Mouse (Mus musculus) fibroblast of lung, adult 2 months (primary cell): ENCODE results near the gene Dnah8.
A peak's percentile ranks its signal among the peaks of the same experiment; 100 is the strongest.
"Not testable (repeated sequence)": the region's sequence is repeated elsewhere in the genome, so short reads cannot be mapped to it uniquely, and the experiment has no call there.

Experiments
- DNase-seq: peaks from one replicate; pipeline ENCODE4 v3.0.0-alpha.2; 2011; ENCODE audit warnings: low read depth

The Dnah8 gene

DNA sequence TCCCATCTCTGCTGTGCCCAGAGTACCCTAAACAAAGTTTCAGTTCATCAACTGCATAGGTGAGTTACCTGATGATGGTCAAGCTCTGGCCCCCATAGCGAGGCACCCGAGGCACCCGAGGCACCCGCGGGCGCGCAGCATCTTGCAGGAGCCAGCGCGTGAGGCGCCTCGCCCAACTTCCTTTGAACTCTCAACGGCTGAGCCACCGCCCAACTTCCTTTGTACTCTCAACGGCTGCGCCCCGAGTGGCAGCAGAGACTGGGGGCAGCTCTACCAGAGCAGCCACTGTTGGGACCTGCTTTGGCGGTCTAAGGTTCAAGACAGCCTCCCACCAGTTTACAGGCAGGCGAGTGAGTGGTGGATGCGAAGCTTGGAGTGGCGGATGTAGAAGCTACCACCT is at the start of gene Dnah8:
Dnah8 (plus strand) TSS at position 223 of the 400 bp plus-strand sequence.
- not testable (repeated sequence) for DNase-seq

DNA sequence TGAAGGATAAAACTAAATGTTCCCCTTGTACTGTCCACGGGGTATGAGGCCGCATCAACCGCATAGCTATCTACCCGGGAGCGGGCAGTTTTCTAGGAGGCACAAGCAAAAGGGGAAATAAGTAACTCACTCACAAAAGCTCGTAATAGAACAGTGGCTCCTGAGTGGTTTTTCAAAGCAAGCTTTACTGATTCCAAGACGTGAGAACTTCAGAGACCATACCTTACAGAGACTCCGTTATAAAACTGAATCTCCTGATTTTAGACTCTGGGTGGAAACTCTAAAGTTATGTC is 49.4 kb upstream of the Dnah8 start:
- DNase-seq: no peak

DNA sequence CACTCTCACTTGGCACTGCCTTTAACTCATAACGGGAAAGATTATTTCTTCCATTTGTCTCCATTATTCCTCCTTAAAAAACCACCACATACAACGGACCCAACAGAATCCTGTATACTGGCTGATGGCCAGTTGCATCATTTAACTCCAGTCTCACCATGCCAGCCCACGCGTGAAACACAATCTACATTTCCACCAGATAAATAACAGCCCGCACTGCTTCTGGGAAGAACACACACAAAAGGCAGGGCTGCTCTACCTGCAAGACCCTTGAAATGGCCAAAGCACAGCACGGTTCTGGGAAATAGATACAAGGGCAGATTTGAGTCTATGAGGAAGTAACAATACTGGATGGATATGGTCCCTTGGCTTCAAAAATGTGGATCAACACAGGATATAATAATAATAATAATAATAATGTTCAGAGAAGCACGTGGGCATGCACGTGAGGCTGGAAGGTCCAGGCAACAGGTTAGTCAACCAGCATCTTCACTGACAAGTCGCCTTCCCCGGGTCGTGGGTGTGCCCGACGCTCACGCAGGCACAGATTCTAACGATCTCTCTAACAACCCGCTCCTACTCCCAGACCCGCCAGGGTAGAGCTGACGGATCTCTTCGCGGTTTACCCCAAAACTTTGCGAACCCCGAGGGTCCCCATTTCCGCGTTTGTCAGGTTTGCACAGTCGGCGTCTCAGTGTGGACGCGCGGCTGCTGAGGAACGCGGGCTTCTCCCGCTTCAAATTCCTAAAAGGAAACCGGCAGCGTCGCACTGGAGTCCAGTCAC is 48.8 kb upstream of the Dnah8 start:
- no peak for DNase-seq

DNA sequence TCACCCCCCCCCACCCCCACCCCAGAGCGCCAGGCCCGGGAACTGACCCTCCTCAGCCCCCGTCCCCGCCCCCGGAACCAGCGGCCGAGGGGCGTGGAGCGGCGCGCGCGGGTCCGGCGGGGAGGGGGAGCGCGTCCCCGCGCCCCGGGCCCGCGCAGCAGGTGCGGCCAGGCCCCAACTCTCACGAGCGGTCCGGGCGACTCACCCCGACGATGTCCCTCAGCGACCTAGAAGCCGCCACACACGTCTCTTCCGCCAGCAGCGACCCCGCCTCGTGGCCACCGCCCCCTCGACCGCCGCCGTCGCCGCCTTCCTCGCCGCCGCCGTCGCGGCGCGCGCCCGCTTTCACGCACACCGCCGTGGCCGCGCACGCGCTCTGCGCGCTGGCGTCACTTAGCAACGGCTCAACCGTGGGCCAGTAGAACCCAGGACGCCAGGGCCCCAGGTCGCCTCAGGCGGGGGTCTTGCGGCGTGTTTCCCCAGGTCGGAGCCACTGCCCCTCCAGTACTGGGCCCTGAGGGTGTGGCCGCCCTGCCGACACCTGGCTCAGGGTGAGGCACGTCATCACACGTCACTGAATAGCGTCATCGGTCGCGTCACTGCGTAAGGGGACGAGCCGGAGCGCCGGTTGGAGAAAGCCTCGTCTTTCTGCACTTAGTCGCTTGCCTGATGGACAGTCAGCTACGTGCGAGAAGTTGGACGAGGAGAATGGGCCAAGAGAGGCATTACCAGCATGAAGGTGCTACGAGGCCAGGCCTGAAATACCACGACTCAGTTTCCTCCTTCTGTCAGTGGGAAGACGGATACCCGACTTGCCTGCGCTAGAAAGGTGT is 48.0 kb upstream of the Dnah8 start, which contains the start of gene Btbd9:
Btbd9 (minus strand) TSS at position 548 of the 833 bp plus-strand sequence.
- DNase-seq: peak; percentile 60

- DNase-seq: no peak
These were observed 47.2 kb upstream of the Dnah8 start for GRCm38 (mm10) chr17:30576946-30577345.

- DNase-seq: no peak
These were observed 43.4 kb upstream of the Dnah8 start for GRCm38 (mm10) chr17:30580781-30581180.

- no peak for DNase-seq
These were observed 43.0 kb upstream of the Dnah8 start for GRCm38 (mm10) chr17:30581201-30581600.

GRCm38 (mm10) chr17:30582313-30582712 is 41.8 kb upstream of the Dnah8 start:
- DNase-seq: no peak

DNA sequence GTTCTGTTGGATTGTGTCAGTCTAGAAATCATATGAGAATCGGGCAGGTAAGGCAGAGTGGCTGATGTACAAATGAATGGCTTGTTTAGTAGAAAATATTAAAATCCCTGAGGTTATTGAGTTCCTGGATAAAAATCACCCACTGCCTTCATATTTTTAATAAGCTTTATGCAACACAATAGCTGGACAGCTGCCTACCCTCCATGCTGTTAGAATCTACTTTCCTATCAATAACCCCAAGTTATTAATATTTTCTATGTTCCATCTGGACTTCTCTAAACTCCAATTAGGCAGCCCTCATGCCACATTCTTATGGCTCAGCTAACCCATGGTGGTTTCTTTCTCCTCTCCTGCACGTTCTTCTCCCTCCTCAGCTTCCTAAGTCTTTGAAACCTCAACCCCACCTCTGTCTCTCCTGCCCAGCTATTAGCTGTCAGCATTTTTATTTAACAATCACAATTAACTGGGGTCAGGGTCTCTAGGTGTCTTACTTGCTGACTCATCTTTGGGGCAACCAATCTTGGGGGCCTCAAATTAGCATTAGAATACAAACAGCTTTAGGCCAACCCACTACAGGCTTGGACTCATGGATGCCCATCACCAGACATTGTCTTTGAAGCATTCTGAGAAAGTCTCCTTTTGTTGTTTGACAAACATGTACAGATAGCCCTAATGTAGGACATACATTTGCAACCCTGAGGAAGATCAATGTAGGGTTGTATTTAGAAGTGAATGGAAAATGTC is 40.7 kb upstream of the Dnah8 start:
- no peak for DNase-seq

DNA sequence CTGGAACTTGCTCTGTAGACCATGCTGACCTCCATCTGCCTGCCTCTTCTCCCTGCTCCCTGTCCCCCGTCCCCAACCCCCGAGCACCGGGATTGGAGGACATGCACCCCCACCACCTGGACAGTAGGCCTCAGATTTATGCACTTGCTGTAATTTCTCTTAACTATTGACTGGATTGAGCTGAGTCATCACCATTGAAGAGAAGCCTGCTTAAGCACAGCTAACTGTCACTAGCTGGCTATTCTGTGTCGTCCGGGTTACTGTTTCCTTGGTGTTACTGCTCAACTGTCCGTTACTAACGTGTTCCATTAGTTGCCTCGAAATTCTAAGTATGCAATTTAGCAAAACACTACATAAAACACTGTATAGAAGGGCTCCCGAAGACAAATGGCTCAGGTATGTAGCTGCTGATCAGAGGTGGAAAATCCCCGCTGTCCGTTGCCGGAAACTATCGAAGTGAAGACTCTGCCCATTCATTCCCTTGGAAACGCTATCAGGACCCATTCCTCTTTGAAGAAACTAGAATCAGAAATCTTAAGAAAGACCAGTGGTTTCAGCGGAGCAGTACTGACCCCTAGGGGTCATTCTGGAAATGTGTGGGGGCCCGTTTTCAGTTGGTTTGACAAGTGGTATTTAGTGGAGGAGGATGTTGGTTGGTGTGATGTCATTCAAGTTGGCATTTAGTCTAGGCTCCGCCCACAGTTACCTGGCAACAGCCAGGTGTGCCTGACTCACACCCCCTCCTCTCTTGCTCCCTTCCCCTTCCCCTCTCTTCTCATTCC is 33.5 kb upstream of the Dnah8 start:
- DNase-seq: peak; percentile 39

- no peak for DNase-seq
These were observed 29.7 kb upstream of the Dnah8 start for GRCm38 (mm10) chr17:30594407-30594806.

GRCm38 (mm10) chr17:30594846-30595245 is 29.3 kb upstream of the Dnah8 start:
- no peak for DNase-seq

DNA sequence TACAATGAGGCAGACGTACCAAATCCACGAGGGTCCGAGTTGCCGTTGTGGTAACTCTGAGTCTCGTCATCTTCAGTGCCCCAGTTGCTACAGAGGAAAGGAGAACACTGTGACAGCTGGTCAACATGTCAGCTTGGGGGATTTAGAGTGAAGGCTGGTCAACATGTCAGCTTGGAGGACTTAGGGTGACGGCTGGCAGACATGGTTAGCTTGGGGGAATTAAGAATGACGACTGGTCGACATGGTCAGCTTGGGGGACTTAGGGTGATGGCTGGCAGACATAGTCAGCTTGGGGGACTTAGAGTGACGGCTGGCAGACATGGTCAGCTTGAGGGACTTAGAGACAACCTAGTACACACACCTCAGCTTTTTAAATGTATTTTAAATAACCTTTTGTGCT is 26.4 kb upstream of the Dnah8 start:
- no peak for DNase-seq

DNA sequence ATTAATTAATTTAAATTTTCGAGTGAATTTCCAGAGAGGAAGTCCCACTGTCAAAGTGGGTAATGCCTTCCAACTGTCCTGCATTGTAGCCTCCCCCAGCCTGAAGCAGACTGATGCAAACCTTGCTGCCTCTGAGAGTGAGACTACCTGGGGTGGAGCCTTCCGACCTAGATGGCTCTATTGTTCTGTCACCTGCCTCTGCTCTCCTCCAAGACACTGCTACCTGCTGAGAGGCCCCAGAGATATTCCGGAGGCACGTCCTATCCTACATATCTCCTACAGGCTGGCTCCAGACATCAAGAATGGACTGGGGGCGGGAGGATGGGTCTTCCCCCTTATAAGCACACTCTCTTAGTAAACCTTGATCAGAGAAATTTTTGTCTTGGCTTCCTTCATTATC is 25.9 kb upstream of the Dnah8 start:
- no peak for DNase-seq

DNA sequence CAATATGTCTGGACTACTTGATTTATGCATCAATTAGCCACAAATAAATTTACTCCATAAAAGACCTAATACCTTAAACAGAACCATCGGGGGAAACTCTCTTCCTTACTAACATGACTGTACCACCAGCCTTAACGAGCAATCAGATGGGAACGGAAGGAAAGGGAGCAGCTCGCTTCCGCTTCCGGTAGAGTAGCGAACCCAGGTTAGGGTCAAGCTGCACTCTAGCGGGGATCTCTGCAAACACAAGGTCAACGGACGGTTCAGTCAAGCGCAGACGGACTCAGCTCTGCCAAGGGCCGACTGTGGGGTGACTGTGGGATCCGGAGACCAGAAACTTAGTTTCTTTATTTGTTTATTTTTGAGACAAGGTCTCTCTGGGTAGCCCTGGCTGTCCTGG is 22.0 kb upstream of the Dnah8 start:
- no peak for DNase-seq

DNA sequence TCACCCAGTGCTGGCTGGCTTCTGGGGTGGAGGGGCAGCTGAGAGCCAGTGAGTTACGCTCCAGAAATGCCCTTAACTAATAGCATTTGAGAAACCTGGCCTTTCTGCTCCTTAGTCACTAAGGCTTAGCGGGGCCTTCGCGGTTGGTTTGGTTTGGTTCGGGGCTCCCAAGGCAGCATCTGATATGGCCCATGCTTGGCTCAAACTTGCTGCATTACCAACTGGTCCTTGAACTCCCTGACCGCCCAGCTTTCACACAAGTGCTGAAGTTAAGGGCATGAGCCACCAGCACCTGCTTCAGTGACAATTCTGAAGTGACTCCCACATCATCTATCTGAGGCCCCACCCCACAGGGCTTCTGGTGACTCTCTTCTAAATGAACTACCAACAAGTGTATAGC is 19.9 kb upstream of the Dnah8 start:
- no peak for DNase-seq

DNA sequence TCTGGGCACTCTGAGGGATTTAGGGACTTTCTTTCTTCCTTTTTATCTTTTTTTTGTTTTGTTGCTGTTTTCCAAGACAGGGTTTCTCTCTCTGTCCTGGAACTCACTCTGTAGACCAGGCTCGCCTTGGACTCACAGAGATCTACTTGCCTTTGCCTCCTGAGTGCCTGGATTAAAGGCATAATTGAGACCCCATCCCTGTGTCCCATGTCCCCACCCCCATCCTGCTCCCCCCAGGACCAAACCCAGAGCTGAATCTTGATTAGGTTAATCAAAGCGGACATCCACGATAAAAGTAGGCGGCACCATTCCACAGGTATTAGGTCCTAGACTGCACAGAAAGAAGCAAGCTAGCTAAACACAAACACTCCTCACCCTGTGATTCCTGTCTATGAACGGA is 19.2 kb upstream of the Dnah8 start:
- DNase-seq: no peak

DNA sequence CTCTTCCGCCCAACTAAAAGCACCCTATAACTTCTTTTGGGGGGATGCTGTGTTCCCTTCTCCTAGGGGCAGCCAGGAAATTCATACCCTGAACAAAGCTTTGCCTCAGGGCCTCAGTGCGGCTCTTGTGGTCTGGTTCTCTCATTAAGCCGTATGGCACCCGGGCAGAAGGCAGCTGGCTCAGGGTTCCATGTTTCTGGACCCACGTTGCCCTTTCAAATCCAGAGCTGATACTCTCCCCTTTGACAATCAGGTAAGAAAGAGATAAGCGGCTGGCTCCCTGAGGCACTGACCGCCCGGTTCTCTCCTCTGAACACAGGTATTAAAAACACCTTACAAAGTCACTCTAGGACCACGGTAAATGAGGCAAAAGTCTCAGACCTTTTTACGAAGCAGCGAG is 17.9 kb upstream of the Dnah8 start:
- DNase-seq: no peak

- no peak for DNase-seq
These were observed 17.5 kb upstream of the Dnah8 start for GRCm38 (mm10) chr17:30606634-30607081.

DNA sequence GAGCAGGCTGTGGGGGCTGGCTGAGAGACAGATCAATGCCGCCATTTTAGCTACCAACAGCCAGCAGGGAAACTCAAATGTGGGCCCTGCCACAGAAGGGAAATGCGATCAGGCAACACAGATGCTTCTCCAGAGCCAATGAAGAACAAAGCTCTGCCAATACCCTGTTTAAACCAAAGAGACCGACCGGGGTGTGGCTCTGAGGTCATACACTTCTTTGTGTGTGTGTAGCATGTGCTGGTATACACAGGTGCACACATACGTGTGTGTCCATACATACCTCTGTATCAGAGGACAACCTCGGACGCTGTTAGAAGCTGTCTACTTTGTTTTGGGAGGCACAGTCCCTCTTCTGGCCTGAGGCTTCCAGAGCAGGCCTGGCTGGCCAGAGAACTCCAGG is 16.8 kb upstream of the Dnah8 start:
- DNase-seq: no peak

DNA sequence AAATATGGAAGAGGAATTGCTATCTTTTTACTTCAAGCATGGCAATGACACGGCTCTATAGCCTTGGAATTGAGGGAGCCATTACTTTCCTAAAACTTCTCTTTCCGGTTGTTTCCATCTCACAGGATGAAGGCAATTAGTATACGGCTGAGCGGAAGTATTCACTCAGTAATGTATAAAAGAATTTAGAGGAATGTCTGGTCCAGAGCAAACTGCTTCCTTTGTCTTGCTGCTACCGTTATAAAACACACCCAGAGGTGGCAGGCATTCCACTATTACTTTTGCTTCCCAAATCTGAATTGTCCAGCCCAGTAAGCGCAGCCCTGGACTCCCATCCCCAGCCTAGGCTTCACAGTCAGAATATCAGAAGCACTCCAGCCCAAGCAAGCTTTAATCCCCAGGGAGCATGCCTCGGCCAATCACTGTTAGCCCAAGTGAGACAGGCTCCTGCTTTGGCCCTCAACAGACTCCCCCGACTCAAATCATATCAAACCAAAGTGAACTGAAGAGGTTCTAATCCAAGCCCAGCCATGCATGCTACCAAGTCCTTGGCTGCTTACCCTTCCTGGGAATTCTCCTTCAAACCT is 16.2 kb upstream of the Dnah8 start:
- DNase-seq: no peak
